Mouse (Mus musculus): ENCODE results near the gene Capns1. TPM values are rescaled to one million over a fixed set of nuclear protein-coding genes. Genes with fewer than 3 reads are reported as not detected.

Capns1 gene
- polyA plus RNA-seq, 1 experiment from 2014 or later: 62.0 TPM

DNA sequence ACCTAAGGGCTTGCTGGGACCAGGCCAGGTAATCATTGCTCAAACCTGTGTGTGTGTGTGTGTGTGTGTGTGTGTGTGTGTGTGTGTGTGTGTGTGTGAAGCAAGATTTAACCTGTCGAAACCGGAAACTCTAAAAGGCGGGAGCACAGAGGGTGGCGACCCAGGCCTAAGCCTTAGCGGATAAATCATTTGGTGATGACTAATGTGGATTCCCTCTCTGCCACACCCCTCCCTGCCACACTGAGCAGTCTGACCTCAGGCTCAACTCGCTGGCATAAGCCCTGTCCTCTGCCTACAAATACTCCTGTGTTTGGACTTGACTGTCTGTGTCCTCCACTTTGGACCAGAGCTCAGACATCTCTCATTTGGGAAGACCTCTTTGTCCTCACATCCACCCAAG lies 2.4 kb downstream of the Capns1 start:
- no peak overlapping the region for H3K4me3 ChIP-seq (replicated peaks; ENCODE audit: low read length)
- ATAC-seq (ENCODE audit: low FRiP score) (no peak), DNase-seq (ENCODE audit: low spot score) (no peak)
- 80% methylated on average over 6 of the region's 6 CpGs for WGBS
- no peak overlapping the region for H3K27ac ChIP-seq
- H3K9ac ChIP-seq: no peak overlapping the region
- peaks cover 15% of the 10 kb centered on the region for H3K36me3 ChIP-seq (replicated peaks; ENCODE audit: control insufficient read depth, insufficient read depth)
- H3K4me1 ChIP-seq (replicated peaks; ENCODE audit: control insufficient read depth, insufficient read depth, low read length): peaks cover 15% of the 10 kb centered on the region
- H3K4me2 ChIP-seq (replicated peaks): no peak overlapping the region
- H3K9me3 ChIP-seq (ENCODE audit: control insufficient read depth, low read length): no peaks in the 10 kb centered on the region
- no peaks in the 10 kb centered on the region for H3K27me3 ChIP-seq (ENCODE audit: control insufficient read depth, insufficient read depth, low read length)

DNA sequence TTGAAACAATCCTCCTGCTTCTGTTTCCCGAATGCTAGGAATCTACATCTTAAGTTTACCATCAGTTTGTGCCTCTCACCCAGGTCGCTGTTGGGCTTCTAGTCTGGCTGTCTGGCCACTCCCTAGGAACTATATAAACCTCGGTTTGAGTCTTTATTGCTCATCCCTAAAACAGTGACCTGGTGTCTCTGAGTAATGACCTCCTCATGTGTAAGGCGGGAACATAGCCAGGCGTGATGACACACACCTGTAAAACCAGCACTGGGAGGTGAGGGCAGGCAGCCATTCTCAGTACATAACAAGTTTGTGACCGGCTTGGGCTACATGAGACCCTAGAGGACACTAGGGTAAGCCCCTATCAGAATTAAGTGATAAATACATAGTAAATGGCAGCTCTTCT lies 3.1 kb downstream of the Capns1 start:
- no peak for ATAC-seq (ENCODE audit: low FRiP score)

DNA sequence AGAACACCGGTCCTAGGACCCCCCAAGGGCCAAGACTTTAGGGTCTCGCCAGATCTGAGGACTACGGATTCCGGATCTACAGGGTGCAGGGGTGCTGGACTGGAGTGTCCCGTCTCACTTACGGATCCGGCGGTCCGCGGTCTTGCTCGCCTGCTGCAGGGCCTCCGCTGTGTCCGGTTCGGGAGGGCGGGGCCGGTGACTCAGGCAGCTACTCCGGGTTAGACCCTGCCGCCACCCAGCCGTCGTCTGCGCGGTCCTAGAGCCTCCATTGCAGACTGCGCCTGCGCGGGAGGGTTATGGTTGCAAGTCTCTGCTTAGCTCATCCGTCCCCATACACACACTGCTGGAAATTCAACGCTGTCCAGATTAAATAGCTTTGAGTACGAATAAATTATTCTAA lies 3.7 kb downstream of the Capns1 start:
- Histone ChIP-seq H3K27ac (peak overlapping the region; percentile 82), H3K4me2 (replicated peaks) (peak overlapping the region; percentile 56), H3K27me3 (ENCODE audit: control insufficient read depth, insufficient read depth, low read length) (no peaks in the 10 kb centered on the region), H3K4me3 (replicated peaks; ENCODE audit: low read length) (peak overlapping the region; percentile 65), H3K4me1 (replicated peaks; ENCODE audit: control insufficient read depth, insufficient read depth, low read length) (peaks cover 15% of the 10 kb centered on the region), H3K9ac (peak overlapping the region; percentile 78), H3K36me3 (replicated peaks; ENCODE audit: control insufficient read depth, insufficient read depth) (peaks cover 27% of the 10 kb centered on the region), H3K9me3 (ENCODE audit: control insufficient read depth, low read length) (no peaks in the 10 kb centered on the region)
- DNase-seq (ENCODE audit: low spot score): peak; percentile 95
- ATAC-seq (ENCODE audit: low FRiP score): peak; percentile 88
- 1% methylated on average over 28 of the region's 28 CpGs for WGBS

More for the DNA sequence above, 3.1 kb downstream of the Capns1 start:
- peak overlapping the region; percentile 65 for H3K4me3 ChIP-seq (replicated peaks; ENCODE audit: low read length)
- H3K4me2 ChIP-seq (replicated peaks): peak overlapping the region; percentile 56
- H3K9me3 ChIP-seq (ENCODE audit: control insufficient read depth, low read length): no peaks in the 10 kb centered on the region
- 76% methylated on average over 6 of the region's 6 CpGs for WGBS
- no peak for DNase-seq (ENCODE audit: low spot score)
- H3K27ac ChIP-seq: no peak overlapping the region
- H3K4me1 ChIP-seq (replicated peaks; ENCODE audit: control insufficient read depth, insufficient read depth, low read length): peaks cover 15% of the 10 kb centered on the region
- peaks cover 21% of the 10 kb centered on the region for H3K36me3 ChIP-seq (replicated peaks; ENCODE audit: control insufficient read depth, insufficient read depth)
- H3K27me3 ChIP-seq (ENCODE audit: control insufficient read depth, insufficient read depth, low read length): no peaks in the 10 kb centered on the region
- H3K9ac ChIP-seq: peak overlapping the region; percentile 78; the same call in 1 of the 2 replicates

- H3K27ac ChIP-seq: peak overlapping the region; percentile 82
- ATAC-seq (ENCODE audit: low FRiP score): peak; percentile 15; the same call in 1 of the 2 replicates
- H3K9ac ChIP-seq: peak overlapping the region; percentile 78
- peak; percentile 40 for DNase-seq (ENCODE audit: low spot score)
- H3K27me3 ChIP-seq (ENCODE audit: control insufficient read depth, insufficient read depth, low read length): no peaks in the 10 kb centered on the region
- peak overlapping the region; percentile 65 for H3K4me3 ChIP-seq (replicated peaks; ENCODE audit: low read length)
- H3K9me3 ChIP-seq (ENCODE audit: control insufficient read depth, low read length): no peaks in the 10 kb centered on the region
- H3K36me3 ChIP-seq (replicated peaks; ENCODE audit: control insufficient read depth, insufficient read depth): peaks cover 33% of the 10 kb centered on the region
- peak overlapping the region; percentile 56 for H3K4me2 ChIP-seq (replicated peaks)
- peaks cover 15% of the 10 kb centered on the region for H3K4me1 ChIP-seq (replicated peaks; ENCODE audit: control insufficient read depth, insufficient read depth, low read length)
- under 1% methylated on average over 26 of the region's 26 CpGs for WGBS
Measured at GRCm38 (mm10) chr7:30194101-30194831, 4.3 kb downstream of the Capns1 start.

DNA sequence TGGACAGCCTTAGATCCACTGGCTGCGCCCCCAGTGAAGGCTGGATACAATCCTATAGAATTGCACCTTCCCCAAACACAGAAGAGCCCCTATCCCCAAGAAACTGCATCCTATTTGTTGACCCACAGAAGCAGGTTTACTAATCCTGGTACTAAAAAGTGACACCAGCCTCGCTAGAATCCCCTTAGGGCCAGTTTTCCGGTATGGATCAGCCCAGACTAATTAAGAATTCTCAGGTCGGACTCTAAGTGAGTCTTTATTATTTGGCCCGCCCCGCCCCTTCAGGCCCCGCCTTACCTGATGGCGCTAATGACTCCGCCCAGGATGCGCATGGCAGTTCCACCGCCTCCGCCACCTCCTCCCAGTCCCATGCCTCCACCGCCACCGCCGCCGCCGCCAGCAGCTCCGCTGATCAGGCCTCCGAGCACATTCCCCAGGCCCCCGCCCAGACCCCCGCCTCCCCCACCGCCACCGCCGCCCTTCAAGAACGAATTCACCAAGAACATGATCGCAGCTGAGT lies 5.0 kb downstream of the Capns1 start:
- H3K4me1 ChIP-seq (replicated peaks; ENCODE audit: control insufficient read depth, insufficient read depth, low read length): peaks cover 15% of the 10 kb centered on the region

GRCm38 (mm10) chr7:30193013-30193412 lies 5.6 kb downstream of the Capns1 start:
- no peak for ATAC-seq (ENCODE audit: low FRiP score)

More for the DNA sequence above, 5.0 kb downstream of the Capns1 start:
- Histone ChIP-seq H3K36me3 (replicated peaks; ENCODE audit: control insufficient read depth, insufficient read depth) (peaks cover 39% of the 10 kb centered on the region), H3K27ac (peak overlapping the region; percentile 82), H3K9ac (peak overlapping the region; percentile 78), H3K9me3 (ENCODE audit: control insufficient read depth, low read length) (no peaks in the 10 kb centered on the region), H3K27me3 (ENCODE audit: control insufficient read depth, insufficient read depth, low read length) (no peaks in the 10 kb centered on the region), H3K4me3 (replicated peaks; ENCODE audit: low read length) (peak overlapping the region; percentile 65), H3K4me2 (replicated peaks) (peak overlapping the region; percentile 56)
- peak; percentile 71 for ATAC-seq (ENCODE audit: low FRiP score)
- DNase-seq (ENCODE audit: low spot score): peak; percentile 73
- 1% methylated on average over 26 of the region's 26 CpGs for WGBS

DNA sequence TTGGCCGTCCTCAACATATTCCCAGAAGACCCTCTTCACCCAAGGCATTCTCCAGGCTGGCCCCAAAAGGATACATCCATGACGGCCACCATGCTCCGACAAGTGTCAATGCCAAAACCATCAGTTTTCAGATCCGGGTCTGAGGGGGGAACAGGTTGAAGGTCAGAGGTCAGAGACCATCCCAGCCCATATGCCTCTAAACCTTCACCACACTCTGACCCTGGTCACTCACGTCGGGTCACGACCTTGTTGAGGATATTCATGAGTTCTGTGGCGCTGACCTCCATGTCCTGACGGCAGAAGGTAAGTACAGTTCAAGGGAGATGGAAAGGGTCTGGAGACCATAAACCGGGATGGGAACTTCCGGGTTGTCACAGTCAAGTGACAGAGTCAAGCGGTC lies 6.5 kb downstream of the Capns1 start:
- Histone ChIP-seq H3K36me3 (replicated peaks; ENCODE audit: control insufficient read depth, insufficient read depth) (peaks cover 55% of the 10 kb centered on the region), H3K4me2 (replicated peaks) (no peak overlapping the region), H3K27ac (no peak overlapping the region), H3K27me3 (ENCODE audit: control insufficient read depth, insufficient read depth, low read length) (no peaks in the 10 kb centered on the region), H3K4me1 (replicated peaks; ENCODE audit: control insufficient read depth, insufficient read depth, low read length) (peaks cover 15% of the 10 kb centered on the region), H3K9ac (no peak overlapping the region), H3K4me3 (replicated peaks; ENCODE audit: low read length) (no peak overlapping the region), H3K9me3 (ENCODE audit: control insufficient read depth, low read length) (no peaks in the 10 kb centered on the region)
- WGBS: 93% methylated on average over 12 of the region's 12 CpGs
- ATAC-seq (ENCODE audit: low FRiP score): no peak
- DNase-seq (ENCODE audit: low spot score): no peak

More at GRCm38 (mm10) chr7:30193013-30193412, 5.6 kb downstream of the Capns1 start:
- H3K4me2 ChIP-seq (replicated peaks): peak overlapping the region; percentile 56
- WGBS: 25% methylated on average over 9 of the region's 9 CpGs
- H3K4me3 ChIP-seq (replicated peaks; ENCODE audit: low read length): peak overlapping the region; percentile 65
- no peaks in the 10 kb centered on the region for H3K9me3 ChIP-seq (ENCODE audit: control insufficient read depth, low read length)
- DNase-seq (ENCODE audit: low spot score): no peak
- H3K9ac ChIP-seq: peak overlapping the region; percentile 78
- peak overlapping the region; percentile 82; the same call in 1 of the 2 replicates for H3K27ac ChIP-seq
- H3K36me3 ChIP-seq (replicated peaks; ENCODE audit: control insufficient read depth, insufficient read depth): peaks cover 45% of the 10 kb centered on the region
- no peaks in the 10 kb centered on the region for H3K27me3 ChIP-seq (ENCODE audit: control insufficient read depth, insufficient read depth, low read length)
- H3K4me1 ChIP-seq (replicated peaks; ENCODE audit: control insufficient read depth, insufficient read depth, low read length): peaks cover 15% of the 10 kb centered on the region

- Histone ChIP-seq H3K27me3 (ENCODE audit: control insufficient read depth, insufficient read depth, low read length) (no peaks in the 10 kb centered on the region), H3K9me3 (ENCODE audit: control insufficient read depth, low read length) (no peaks in the 10 kb centered on the region), H3K4me1 (replicated peaks; ENCODE audit: control insufficient read depth, insufficient read depth, low read length) (peaks cover 11% of the 10 kb centered on the region), H3K36me3 (replicated peaks; ENCODE audit: control insufficient read depth, insufficient read depth) (peaks cover 72% of the 10 kb centered on the region), H3K4me2 (replicated peaks) (no peak overlapping the region), H3K9ac (no peak overlapping the region), H3K27ac (no peak overlapping the region), H3K4me3 (replicated peaks; ENCODE audit: low read length) (no peak overlapping the region)
- WGBS: 90% methylated on average over 4 of the region's 4 CpGs
- no peak for ATAC-seq (ENCODE audit: low FRiP score)
- DNase-seq (ENCODE audit: low spot score): no peak
Measured at GRCm38 (mm10) chr7:30189116-30189491, 9.5 kb downstream of the Capns1 start.

DNA sequence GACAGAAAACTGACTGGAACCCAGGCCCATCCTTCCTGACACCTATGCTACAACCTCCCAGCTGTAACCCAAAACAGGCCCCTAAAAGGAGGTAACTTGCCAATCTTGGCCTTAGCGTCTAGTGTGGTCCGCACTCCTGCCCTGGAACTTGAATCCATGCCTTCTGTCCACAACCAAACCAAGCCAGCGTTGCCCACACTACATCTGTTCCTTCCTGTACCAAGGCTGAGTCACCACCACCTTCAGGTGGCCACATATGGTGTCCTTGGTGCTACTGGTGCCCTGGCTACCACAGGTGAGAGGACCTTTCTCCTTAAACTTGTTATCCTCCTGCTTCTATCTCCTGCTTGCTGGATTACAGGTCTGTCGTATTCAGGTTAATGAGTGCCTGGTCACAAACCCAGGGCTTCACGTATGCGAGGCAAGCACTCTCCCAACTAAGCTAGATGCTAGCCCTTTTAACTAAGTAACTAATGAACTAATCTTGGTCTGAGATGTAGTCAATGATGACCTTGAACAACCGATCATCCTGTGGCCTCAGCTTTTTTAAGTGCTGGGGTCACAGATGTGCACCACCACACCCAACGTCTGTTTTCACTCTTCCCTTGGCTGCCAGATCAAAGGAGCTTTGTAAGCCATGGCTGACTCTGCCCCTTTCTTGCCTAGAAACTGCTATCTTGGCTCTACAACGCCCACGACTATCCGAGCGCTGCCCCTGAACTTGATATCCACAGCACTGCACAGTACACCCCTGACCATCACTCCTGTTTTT lies 10.1 kb downstream of the Capns1 start:
- no peak overlapping the region for H3K9ac ChIP-seq
- H3K4me2 ChIP-seq (replicated peaks): no peak overlapping the region
- no peak overlapping the region for H3K4me3 ChIP-seq (replicated peaks; ENCODE audit: low read length)
- no peak overlapping the region for H3K27ac ChIP-seq
- H3K4me1 ChIP-seq (replicated peaks; ENCODE audit: control insufficient read depth, insufficient read depth, low read length): peaks cover 10% of the 10 kb centered on the region
- no peak for ATAC-seq (ENCODE audit: low FRiP score)
- DNase-seq (ENCODE audit: low spot score): no peak
- H3K9me3 ChIP-seq (ENCODE audit: control insufficient read depth, low read length): no peaks in the 10 kb centered on the region
- H3K36me3 ChIP-seq (replicated peaks; ENCODE audit: control insufficient read depth, insufficient read depth): peaks cover 72% of the 10 kb centered on the region
- no peaks in the 10 kb centered on the region for H3K27me3 ChIP-seq (ENCODE audit: control insufficient read depth, insufficient read depth, low read length)
- WGBS: 90% methylated on average over 12 of the region's 12 CpGs
